Mouse (Mus musculus) erythroid progenitor cell, adult 5-6 weeks (primary cell): Measurements from ENCODE around the gene Olfr71. TPM values are rescaled to one million over a fixed set of nuclear protein-coding genes. Genes with fewer than 3 reads are reported as not detected.

Experiments used
- ATAC-seq: replicated peaks from 2 replicates; pipeline ENCODE4 v1.8.0; 2016; ENCODE audit warnings: moderate number of reproducible peaks, mild to moderate bottlenecking, moderate TSS enrichment, inconsistent platforms; ENCODE audit not compliant: poor library complexity, low FRiP score, severe bottlenecking
- total RNA-seq, 2 experiments: library from RNA; stranded (forward) in 1 of 2; stranded (reverse) in 1 of 2; fragments of 150-400 nt in 1 of 2; fragments of 186-747, 209-891 nt in 1 of 2; gene quantifications; 2 replicates each; pipeline versions ENCODE4 v1.2.3 to v1.2.4; 2015 to 2017; ENCODE audit warnings: low replicate concordance in 2 of 2

Olfr71 gene
- total RNA-seq, 2 experiments from 2014 or later, result not detected

- peak; percentile 98 for ATAC-seq
These were observed 41.1 kb downstream of the Olfr71 start, which contains the start of the genes Tmem8b and Fam221b for GRCm38 (mm10) chr4:43668782-43669427. TSS of gene Tmem8b (plus strand) at chr4:43668971. TSS of gene Fam221b (minus strand) at chr4:43669145.

GRCm38 (mm10) chr4:43666412-43666811 lies 43.6 kb downstream of the Olfr71 start:
- ATAC-seq, result no peak

- no peak for ATAC-seq
These were observed 52.9 kb downstream of the Olfr71 start for GRCm38 (mm10) chr4:43657146-43657545.

- peak; percentile 96 for ATAC-seq
These were observed 53.5 kb downstream of the Olfr71 start, which contains the start of gene Hint2 for GRCm38 (mm10) chr4:43656339-43657109. TSS of gene Hint2 (minus strand) at chr4:43656466.

GRCm38 (mm10) chr4:43655656-43656338 lies 54.3 kb downstream of the Olfr71 start:
- ATAC-seq, result no peak

Other genes with a start within 250 kb of the Olfr71 start
- gene Sit1, start 226.5 kb downstream of the Olfr71 start, total RNA-seq (2015; ENCODE audit: low replicate concordance), result not detected in 2 replicates
- gene Sit1, start 226.5 kb downstream of the Olfr71 start, total RNA-seq (2017; ENCODE audit: low replicate concordance), result 3.2 TPM in 1 of 2 replicates, not detected in the other
- 26.0 and 46.9 TPM in 2 replicates for gene Ccdc107, start 217.4 kb downstream of the Olfr71 start, total RNA-seq (2015; ENCODE audit: low replicate concordance)
- 38.5 and 41.1 TPM in 2 replicates for gene Ccdc107, start 217.4 kb downstream of the Olfr71 start, total RNA-seq (2017; ENCODE audit: low replicate concordance)
- 233 and 242 TPM in 2 replicates for gene Arhgef39, start 210.6 kb downstream of the Olfr71 start, total RNA-seq (2015; ENCODE audit: low replicate concordance)
- gene Arhgef39, start 210.6 kb downstream of the Olfr71 start, total RNA-seq (2017; ENCODE audit: low replicate concordance), result 202 and 213 TPM in 2 replicates
- 1.7 TPM in 1 of 2 replicates, not detected in the other for gene Car9, start 203.3 kb downstream of the Olfr71 start, total RNA-seq (2015; ENCODE audit: low replicate concordance)
- gene Car9, start 203.3 kb downstream of the Olfr71 start, total RNA-seq (2017; ENCODE audit: low replicate concordance), result not detected in 2 replicates
- gene Tpm2, start 186.5 kb downstream of the Olfr71 start, total RNA-seq (2015; ENCODE audit: low replicate concordance), result not detected in 2 replicates
- gene Tpm2, start 186.5 kb downstream of the Olfr71 start, total RNA-seq (2017; ENCODE audit: low replicate concordance), result not detected in 2 replicates
- 8.0 and 12.3 TPM in 2 replicates for gene Creb3, start 147.9 kb downstream of the Olfr71 start, total RNA-seq (2015; ENCODE audit: low replicate concordance)
- 9.6 and 45.0 TPM in 2 replicates for gene Creb3, start 147.9 kb downstream of the Olfr71 start, total RNA-seq (2017; ENCODE audit: low replicate concordance)
- gene Tln1, start 147.6 kb downstream of the Olfr71 start, total RNA-seq (2015; ENCODE audit: low replicate concordance), result 111 and 144 TPM in 2 replicates
- 643 and 746 TPM in 2 replicates for gene Tln1, start 147.6 kb downstream of the Olfr71 start, total RNA-seq (2017; ENCODE audit: low replicate concordance)
- 29.2 and 31.0 TPM in 2 replicates for gene Rgp1, start 131.5 kb downstream of the Olfr71 start, total RNA-seq (2015; ENCODE audit: low replicate concordance)
- gene Rgp1, start 131.5 kb downstream of the Olfr71 start, total RNA-seq (2017; ENCODE audit: low replicate concordance), result 10.1 and 32.7 TPM in 2 replicates
- 22.3 and 28.1 TPM in 2 replicates for gene Gba2, start 131.4 kb downstream of the Olfr71 start, total RNA-seq (2015; ENCODE audit: low replicate concordance)
- gene Gba2, start 131.4 kb downstream of the Olfr71 start, total RNA-seq (2017; ENCODE audit: low replicate concordance), result 23.5 and 32.1 TPM in 2 replicates
- not detected in 2 replicates for gene Msmp, start 125.8 kb downstream of the Olfr71 start, total RNA-seq (2015; ENCODE audit: low replicate concordance)
- gene Msmp, start 125.8 kb downstream of the Olfr71 start, total RNA-seq (2017; ENCODE audit: low replicate concordance), result not detected in 2 replicates
- 10.8 TPM in 1 of 2 replicates, not detected in the other for gene Npr2, start 78.3 kb downstream of the Olfr71 start, total RNA-seq (2015; ENCODE audit: low replicate concordance)
- 0.13 TPM in 1 of 2 replicates, not detected in the other for gene Npr2, start 78.3 kb downstream of the Olfr71 start, total RNA-seq (2017; ENCODE audit: low replicate concordance)
- gene Spag8, start 56.7 kb downstream of the Olfr71 start, total RNA-seq (2015; ENCODE audit: low replicate concordance), result not detected in 2 replicates
- 3.9 TPM in 1 of 2 replicates, not detected in the other for gene Spag8, start 56.7 kb downstream of the Olfr71 start, total RNA-seq (2017; ENCODE audit: low replicate concordance)
- gene Hint2, start 53.8 kb downstream of the Olfr71 start, total RNA-seq (2015; ENCODE audit: low replicate concordance), result 18.9 and 26.7 TPM in 2 replicates
- 6.5 and 12.0 TPM in 2 replicates for gene Hint2, start 53.8 kb downstream of the Olfr71 start, total RNA-seq (2017; ENCODE audit: low replicate concordance)
- 1.4 TPM in 1 of 2 replicates, not detected in the other for gene Tmem8b, start 41.3 kb downstream of the Olfr71 start, total RNA-seq (2015; ENCODE audit: low replicate concordance)
- 0.64 TPM in 1 of 2 replicates, not detected in the other for gene Tmem8b, start 41.3 kb downstream of the Olfr71 start, total RNA-seq (2017; ENCODE audit: low replicate concordance)
- not detected in 2 replicates for gene Fam221b, start 41.1 kb downstream of the Olfr71 start, total RNA-seq (2015; ENCODE audit: low replicate concordance)
- 1.7 TPM in 1 of 2 replicates, not detected in the other for gene Fam221b, start 41.1 kb downstream of the Olfr71 start, total RNA-seq (2017; ENCODE audit: low replicate concordance)
- gene Olfr70, start 9.4 kb downstream of the Olfr71 start, total RNA-seq (2015; ENCODE audit: low replicate concordance), result not detected in 2 replicates
- gene Olfr70, start 9.4 kb downstream of the Olfr71 start, total RNA-seq (2017; ENCODE audit: low replicate concordance), result not detected in 2 replicates
- gene Hrct1, start 16.9 kb upstream of the Olfr71 start, total RNA-seq (2015; ENCODE audit: low replicate concordance), result not detected in 2 replicates
- gene Hrct1, start 16.9 kb upstream of the Olfr71 start, total RNA-seq (2017; ENCODE audit: low replicate concordance), result not detected in 2 replicates
- not detected in 2 replicates for gene Spaar, start 19.8 kb upstream of the Olfr71 start, total RNA-seq (2015; ENCODE audit: low replicate concordance)
- gene Spaar, start 19.8 kb upstream of the Olfr71 start, total RNA-seq (2017; ENCODE audit: low replicate concordance), result not detected in 2 replicates
- not detected in 2 replicates for gene Olfr159, start 60.8 kb upstream of the Olfr71 start, total RNA-seq (2015; ENCODE audit: low replicate concordance)
- gene Olfr159, start 60.8 kb upstream of the Olfr71 start, total RNA-seq (2017; ENCODE audit: low replicate concordance), result not detected in 2 replicates
- not detected in 2 replicates for gene Olfr156, start 113.6 kb upstream of the Olfr71 start, total RNA-seq (2015; ENCODE audit: low replicate concordance)
- gene Olfr156, start 113.6 kb upstream of the Olfr71 start, total RNA-seq (2017; ENCODE audit: low replicate concordance), result not detected in 2 replicates
- gene Olfr157, start 129.9 kb upstream of the Olfr71 start, total RNA-seq (2015; ENCODE audit: low replicate concordance), result not detected in 2 replicates
- gene Olfr157, start 129.9 kb upstream of the Olfr71 start, total RNA-seq (2017; ENCODE audit: low replicate concordance), result not detected in 2 replicates
- not detected in 2 replicates for gene Olfr155, start 141.3 kb upstream of the Olfr71 start, total RNA-seq (2015; ENCODE audit: low replicate concordance)
- gene Olfr155, start 141.3 kb upstream of the Olfr71 start, total RNA-seq (2017; ENCODE audit: low replicate concordance), result not detected in 2 replicates
- gene Reck, start 165.3 kb upstream of the Olfr71 start, total RNA-seq (2015; ENCODE audit: low replicate concordance), result 0.36 and 7.1 TPM in 2 replicates
- gene Reck, start 165.3 kb upstream of the Olfr71 start, total RNA-seq (2017; ENCODE audit: low replicate concordance), result not detected in 2 replicates
- gene Glipr2, start 247.1 kb upstream of the Olfr71 start, total RNA-seq (2015; ENCODE audit: low replicate concordance), result 9.6 and 20.2 TPM in 2 replicates
- 10.7 and 16.8 TPM in 2 replicates for gene Glipr2, start 247.1 kb upstream of the Olfr71 start, total RNA-seq (2017; ENCODE audit: low replicate concordance)